Mouse (Mus musculus) spleen, postnatal 14 days (tissue): Measurements from ENCODE around the gene Mrps24.

Experiments
- DNase-seq, 2 experiments: peaks; one replicate each; pipeline ENCODE4 v3.0.0; 2021 to 2022; ENCODE audit warnings: low spot score in 2 of 2

The Mrps24 gene

DNA sequence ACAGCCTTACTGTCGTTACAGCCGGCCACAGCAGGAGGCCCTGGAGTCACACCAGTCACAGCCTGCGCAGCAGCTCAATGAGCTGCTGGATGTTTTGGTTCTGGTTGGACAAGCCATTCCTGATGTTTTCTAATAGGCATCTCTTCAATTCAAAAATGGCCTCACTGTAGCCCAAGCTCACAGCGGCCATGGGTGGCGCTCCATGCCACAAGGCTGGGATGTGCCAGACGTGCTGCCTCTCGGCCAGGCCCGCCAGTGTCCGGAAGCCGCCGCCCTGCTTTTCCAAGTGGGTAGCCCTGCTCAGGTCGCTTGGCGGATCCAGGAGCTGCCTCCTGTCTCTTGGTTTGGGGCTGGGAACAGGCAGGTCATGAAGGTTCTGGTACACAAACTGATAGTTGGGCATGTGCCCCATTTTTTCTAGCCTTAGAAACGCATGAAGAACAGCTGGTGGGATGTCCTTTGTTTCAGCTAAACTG is at the start of gene Mrps24:
TSS of gene Mrps24 (minus strand) at position 51 of the 476 bp plus-strand sequence.
- DNase-seq, result no peak

DNA sequence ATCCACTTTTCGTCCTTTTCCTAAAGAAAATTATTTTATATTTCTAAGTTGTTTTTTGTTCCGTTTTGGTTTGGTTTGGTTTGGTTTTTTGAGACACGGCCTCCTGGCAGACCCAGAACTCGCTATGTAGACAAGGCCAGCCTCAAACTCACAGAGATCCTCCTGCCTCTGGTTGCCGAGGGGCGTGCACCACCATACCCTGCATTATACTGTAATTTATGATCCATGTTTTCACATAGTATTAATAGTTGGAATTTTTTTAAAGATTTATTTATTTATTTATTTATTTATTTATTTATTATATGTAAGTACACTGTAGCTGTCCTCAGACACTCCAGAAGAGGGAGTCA is 47.1 kb upstream of the Mrps24 start:
- no peak for DNase-seq

DNA sequence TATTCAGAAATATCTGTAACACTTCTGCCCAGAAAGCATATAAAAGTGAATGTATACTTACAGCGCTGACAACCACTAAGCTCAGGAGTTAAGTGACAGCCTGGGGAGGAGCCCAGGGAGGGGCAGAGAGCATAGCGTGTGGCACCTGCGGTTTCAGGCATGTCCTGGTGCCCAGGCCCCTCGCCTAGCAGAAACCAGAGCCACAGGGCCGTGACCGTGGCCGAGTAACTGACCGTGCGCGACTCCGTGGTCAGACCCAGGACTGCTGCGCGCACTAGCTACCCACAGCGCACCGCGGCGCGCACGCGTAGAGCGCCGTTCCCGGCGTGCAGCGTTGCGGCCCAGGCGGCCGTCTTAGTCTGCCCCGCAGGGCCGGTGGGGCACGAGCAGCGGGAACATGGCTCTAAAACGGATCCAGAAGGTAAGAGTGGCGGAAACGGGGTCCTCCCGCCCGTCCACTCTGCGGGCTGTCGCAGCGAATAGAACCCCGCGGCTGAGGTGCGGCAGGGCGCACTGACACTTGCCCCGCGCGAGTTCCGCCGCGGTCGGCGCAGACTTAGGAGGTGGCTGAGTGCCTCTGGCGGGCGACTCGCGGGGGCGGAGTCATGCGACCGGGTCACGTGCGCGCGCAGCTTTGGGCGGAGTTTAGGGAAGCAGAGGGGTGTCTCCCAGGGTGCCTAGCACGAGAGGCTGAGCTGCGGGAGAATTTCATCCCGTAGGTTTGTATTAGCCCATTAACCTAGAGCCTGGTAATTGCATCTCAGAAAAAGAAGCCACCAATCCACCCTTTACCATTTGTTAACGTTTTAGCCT is 46.5 kb upstream of the Mrps24 start, which contains the start of gene Urgcp:
TSS of gene Urgcp (minus strand) at position 557 of the 813 bp plus-strand sequence.
- DNase-seq, result peak; percentile 94 to 95

DNA sequence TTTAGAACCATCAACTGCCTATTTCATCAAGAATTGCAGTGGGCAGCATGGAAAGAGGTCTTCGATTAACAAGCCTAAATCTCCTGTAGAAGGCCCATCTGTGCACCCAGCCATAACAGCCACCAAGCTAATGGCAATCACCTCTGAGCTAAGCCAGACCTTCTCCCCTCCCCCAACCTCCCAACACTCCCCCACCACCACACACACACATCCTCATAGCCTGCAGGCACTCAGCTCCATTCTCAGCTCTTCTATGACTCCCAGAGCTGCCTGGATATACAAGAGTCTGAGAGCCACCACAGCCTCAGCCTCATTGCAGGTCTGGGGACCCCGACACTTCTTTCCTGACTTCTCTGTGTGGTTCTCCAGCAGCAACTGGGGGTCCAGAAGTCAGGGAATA is 38.3 kb upstream of the Mrps24 start:
- DNase-seq, result no peak

DNA sequence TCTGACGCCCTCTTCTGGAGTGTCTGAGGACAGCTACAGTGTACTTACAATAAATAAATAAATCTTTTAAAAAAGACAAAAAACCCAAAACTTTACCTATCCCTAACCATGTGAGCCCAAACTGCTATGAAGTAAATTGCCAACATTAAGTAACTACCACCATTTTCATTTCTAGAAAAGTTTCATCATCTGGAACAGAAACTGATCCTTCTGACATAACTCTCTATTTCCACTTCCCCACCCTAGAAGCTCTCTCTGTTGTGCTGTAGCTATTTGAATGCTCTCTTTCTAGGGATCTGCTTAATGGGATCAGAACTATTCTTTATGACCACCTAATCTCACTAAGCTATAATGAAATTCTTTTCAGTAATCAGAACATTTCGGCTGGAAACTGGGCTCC is 29.5 kb upstream of the Mrps24 start:
- DNase-seq, result no peak

DNA sequence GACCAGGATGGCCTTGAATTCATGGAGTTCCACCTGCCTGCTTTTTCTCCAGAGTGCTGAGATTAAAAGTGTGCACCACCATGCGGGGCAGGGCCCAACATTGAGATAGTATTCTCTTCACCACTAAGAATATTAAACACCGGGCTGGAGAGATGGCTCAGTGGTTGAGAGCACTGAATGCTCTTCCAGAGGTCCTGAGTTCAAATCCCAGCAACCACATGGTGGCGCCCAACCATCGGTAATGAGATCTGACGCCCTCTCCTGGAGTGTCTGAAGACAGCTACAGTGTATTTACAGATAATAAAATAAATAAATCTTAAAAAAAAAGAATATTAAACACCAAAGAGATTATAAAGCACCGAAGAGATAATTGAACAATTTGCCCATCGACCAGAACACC is 26.6 kb upstream of the Mrps24 start:
- DNase-seq, result peak; percentile 27 to 40

DNA sequence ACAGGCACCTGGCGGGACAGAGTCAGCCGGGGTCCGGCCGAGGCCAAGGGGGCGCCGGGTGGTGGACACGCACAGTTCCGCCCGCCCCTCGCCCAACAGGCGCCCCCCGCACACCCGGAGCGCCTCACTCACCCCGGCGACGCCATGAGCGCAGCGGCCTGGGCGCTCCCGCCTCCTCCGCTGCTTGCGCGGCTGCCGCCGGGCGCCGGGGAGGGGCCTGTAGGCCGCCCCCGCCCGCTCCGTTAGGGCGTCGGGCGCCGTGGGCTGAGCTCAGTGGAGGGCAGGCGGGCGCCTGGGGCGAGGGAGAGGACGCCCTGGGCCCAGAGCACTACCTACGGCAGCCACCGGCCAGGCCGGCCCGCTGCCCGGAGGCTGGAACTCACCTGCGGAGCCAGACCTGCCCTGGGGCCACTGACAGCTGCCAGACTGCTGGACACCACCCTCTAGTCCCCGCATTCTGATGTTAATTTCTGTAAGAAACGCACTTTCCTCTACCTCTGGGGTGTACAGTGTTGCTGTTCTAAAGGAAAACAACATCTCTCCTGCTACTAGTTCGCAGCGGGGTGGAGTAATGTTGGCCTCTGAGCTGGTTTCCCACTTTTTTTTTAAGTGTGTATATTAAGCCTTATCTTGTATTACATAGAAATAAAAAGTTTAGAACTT is 25.6 kb upstream of the Mrps24 start:
- peak; percentile 71 to 78 for DNase-seq

DNA sequence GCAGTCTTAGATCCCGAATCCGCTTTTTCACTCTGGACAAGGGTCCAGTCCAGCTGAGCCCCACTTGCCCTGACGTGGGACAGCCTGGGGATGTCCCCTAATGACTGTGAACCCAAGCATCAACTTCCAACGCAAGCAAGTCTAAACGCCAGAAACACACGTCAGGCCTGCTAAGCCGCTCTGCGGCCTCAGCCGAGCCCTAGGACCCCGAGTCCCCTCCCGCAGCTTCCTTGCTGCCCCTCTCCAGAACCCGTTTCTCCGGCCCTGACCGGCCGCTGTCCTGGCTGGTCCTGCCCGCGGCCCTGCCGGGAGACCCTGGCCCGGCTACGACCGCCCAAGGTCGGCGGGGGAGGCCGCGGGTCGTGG is 25.1 kb upstream of the Mrps24 start:
- DNase-seq, result peak in 1 of 2 experiments; percentile 18

DNA sequence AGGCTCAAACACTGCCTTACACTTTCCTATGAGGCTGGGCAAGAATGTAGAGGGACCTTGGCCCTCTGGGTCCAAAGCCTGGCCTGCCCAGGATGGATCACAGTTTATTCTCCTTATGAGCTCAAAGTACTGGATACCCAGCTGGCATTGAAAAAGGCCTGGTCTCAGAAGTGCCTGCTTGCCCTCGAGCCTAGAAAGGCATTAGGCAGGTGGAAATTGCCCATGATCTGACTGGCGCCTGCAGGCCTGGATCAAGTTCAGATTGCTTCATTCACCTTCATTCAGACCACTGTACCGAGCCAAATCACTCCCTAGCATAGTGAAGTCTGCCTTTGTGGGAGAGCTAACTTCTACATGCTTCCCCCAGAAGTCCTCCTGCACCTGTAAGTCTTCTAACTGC is 24.4 kb upstream of the Mrps24 start:
- no peak for DNase-seq

DNA sequence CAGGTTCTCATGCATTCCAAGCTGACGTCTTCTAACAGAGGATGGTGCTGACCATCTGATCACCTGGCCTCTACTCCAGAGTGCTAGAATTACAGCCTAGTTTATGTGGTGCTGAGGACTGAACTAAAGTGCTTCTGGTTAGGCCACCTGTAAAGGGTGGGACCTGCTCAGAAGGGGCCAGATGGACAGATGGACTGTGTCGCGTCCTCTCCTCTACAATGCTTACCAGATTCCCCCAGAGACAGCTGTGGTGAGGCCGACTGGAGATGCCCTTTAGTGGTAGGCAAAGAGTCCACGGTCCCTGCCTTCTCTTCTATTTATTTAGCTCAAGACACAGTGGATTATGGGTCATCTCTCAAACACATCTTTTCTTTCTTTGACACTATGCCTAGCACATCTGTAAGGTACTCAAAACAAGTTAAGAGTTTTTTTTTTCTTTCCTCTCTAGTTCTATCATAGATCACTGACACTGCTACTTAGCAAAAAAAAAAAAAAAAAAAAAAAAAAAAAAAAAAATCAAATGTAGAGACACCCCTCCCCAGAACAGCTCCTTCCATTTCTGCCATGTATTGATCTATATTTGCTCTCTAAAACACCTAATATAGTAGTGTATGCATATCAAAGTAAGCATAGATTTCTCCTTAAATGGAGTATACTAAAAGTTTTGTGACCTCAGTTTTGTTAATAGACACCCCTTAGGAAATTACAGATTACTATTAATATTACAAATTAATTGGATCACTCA is 23.6 kb upstream of the Mrps24 start:
- no peak for DNase-seq

DNA sequence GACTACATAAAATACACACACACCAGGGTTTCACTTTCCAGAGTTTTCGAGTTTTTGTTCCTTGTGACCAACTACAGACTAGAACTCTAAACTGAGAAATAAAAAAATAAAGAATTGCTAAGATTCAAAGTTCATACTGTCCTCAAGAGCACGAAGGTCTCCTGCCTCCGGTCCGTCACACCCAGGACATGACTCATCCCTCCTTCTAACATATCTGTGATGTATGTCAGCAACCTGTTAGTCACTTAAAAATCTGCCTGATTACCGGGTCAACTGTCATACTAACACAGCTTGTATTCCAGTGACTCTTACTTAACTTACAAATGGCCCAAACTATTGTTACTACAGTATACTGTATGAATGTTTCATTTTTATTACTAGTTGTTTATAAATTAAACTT is 21.7 kb upstream of the Mrps24 start:
- DNase-seq, result no peak

DNA sequence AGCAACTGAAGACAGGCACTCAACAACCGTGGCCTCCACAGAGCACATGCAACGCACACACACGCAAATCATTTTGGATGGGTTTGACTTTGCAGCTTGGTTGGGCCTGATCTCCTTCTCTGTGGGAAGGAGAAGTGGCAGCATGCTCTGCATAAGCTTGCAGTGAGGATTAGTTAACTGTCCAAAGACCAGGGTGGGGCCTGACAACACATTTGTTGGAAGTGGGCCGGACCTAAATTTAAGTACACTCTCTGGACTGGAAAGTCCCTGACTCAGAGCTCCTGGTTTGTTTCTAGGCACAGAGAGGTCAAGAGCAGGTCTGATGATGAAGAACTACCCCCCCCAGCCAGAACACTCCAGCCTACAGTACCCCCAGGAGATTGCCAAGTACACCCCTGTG is 18.8 kb upstream of the Mrps24 start:
- DNase-seq, result no peak

DNA sequence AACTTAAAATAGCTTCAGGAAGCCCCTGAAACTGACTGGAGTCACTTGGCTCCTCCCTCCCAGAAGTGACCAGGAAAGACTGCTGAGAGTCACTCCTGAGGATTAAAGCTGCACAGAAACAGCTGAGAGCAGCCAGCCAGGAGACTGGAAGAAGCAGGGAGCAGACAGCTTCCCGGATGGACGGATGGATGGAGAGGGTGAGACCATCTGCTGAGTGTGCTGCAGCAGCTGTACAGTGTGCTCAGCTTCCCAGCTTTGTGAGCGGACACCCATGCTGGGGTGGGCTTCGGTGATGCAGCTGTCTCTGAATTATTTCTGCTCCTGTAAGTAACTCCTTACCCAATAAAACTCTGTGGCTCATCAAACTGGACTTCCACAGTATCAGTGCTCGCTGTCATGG is 16.9 kb upstream of the Mrps24 start:
- no peak for DNase-seq

DNA sequence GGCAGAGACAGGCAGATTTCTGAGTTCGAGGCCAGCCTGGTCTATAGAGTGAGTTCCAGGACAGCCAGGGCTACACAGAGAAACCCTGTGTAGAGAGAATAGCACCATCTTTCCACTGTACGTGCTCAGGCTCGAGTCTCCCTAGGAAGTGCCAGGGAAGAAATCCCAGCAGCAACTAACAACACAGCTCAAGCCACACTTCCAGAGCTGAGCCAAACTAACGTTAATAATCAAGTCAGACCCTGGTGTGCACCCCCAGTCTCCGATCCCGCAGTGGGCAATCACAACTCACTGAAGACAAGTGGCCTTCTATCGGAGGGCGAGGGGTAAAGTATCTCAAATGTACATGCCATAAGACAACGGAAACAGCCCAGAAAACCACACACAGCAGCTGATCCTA is 14.1 kb upstream of the Mrps24 start:
- DNase-seq, result no peak

DNA sequence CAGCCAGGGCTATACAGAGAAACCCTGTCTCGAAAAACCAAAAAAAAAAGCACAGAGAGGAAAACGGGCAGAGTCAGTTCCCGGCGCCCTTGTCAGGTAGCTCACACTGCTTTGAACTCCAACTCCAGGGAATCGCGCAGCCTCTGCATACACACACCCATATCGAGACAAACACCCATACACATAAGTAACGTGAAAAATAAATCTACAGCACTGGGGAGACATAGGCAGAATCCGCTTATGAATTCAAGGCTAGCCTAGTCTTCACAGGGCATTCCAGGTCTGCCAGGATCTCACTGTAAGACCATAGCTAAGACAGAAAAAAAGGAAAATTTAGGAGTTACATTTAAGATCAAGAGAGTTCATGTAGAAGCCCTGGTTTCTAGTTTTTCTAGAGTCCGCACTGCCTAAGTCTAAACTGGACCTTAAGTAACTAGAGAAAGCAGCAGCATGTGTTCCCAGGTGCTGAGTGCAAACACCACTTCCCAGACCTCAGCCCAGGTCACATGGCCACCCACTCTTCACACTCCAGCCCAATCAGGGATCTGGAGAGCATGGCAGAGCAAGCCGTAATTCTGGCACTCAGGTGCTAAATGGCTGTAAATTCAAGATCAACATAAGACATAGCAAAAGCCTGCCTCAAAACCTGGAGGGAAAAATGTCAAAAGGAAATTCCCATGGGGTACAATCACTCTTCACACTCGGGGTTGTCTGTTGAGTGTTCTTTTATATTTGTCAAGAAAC is 3.3 kb upstream of the Mrps24 start:
- no peak for DNase-seq

DNA sequence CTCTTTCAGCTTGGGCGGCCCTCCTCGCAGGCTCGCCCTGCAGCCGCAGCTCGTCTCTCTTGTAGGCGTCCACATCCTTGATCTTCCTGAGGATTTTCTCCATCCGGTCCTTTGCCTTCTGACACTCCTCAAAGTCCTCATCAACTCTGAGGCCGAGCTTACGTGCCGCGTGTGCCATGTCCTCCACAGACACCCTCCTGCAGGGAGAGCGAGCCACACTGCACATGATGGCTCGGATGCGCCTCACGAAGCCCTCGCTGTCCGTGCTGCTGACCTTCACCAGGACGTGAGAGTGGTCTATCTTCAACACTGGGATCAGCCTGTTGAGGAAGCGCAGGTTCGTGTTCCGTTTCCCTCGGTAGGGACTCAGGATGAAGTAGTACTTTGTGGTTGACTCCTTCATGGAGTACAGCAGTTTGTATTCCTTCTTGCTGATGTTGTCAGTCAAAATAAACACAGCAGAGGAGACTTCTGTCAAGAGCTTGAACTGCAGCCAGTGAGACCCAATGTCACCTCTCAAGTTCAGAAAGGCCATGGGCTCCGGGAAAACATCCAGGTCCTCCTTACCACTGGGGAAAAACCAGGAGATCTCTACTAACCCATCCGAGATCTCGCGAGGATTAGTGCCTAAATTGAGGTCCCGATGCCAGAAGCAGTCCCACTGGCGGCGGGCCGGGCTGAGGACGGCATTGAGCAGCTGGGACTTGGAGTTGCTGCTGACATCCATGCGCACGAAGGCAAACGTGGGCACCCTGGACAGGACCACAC is 1.6 kb upstream of the Mrps24 start:
- DNase-seq, result no peak

DNA sequence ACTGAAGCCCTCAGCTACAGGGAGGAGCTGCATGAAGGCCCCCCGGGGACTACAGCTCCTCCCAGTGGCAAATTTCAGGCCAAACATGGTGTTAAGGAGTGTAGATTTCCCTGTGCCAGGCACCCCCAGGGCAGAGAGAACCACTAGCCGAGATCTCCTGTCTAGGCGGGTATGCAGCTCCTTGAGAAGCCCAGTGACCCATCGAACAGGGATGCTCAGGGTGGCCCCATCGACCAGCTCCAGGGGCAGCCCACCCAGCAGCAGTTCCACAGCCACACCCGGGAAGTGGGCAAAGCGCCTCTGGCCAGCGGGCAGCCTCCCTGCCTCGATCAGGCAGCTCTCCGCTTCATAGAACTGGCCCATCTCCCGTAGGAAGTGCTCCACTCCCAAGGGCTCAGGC is 766 bp upstream of the Mrps24 start:
- no peak for DNase-seq

DNA sequence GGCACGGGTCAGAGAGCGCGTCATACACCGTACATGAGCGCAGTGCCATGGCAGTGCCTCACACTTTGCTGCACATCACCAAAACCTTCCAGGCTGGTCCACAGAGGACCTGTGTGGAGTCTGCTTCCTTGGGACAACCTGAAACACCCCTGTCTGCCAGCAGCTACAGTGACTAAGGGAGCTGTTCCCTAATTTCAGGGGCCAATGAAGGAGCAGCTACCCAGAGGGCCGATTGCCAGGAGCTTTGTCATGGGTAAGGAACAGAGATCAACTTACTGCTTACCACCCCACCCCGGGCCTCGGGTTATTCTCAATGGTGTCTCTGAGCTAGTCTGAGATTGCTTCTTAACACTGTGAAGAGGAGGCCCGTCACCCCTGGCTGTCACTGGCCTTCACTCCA is 301 bp downstream of the Mrps24 start:
- DNase-seq, result no peak

DNA sequence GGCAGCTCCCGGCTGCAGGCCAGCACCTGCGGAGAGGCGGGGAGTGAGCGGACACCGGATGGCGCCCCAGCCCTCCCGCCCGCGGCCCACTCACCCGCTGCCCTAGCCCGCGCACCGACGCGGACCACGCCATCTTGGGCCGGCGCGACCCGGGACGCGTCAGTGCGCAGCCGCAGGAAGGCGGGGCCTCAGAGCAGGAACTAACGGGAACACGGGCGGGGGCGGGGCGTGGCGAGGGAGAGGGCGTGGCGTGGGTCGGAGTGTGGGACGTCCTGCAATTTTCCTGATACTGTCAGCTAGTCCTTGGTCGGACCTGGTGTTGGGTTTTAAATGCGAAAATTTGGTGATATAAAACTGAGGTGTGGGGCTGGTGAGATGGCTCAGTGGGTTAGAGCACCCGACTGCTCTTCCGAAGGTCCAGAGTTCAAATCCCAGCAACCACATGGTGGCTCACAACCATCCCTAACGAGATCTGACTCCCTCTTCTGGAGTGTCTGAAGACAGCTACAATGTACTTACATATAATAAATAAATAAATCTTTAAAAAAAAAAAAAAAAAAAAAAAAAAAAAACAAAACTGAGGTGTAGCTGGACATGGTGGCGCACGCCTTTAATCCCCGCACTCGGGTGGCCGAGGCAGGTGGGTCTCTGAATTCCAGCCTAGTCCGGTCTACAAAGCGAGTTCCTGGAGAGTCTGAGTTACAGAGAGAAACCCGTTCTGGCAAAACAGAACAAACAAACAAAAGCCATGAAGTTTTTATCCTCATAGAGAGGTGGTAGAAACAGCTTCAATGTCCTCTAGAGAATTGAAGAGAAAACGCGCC is 7.7 kb downstream of the Mrps24 start:
- DNase-seq, result peak; percentile 85 to 89

DNA sequence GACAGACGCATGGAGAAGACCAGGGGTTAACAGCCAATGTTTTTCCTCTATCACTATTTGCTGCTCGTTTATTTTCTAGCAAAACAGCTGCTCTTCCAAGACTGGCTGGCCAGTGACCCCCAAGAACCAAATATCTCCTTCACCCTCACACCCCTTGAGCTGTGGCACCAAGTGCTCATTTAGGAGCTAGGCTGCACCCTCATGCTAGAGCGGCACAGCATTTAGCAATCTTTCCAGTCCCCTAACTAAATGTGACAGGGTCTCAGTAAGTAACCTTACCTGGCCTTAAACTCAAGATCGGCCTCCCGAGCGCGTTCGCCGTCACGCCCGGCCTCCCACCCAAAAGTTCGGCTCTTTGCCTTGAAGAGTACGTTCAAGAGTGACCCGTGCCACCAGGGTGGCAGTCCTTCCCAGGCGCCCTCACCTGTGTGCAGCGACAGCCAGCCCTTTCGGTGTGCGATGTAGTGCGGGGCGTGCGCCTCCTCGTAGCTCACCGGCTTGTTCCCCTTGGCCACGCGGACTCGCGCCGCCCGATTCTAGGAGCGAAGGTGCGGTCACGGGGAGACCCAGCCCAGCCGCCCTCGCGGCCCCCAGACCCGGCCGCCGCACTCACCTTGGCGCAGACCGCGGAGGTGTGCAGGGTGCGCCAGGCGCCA is 8.5 kb downstream of the Mrps24 start:
- DNase-seq, result peak; percentile 27 to 40
